Mouse (Mus musculus) erythroblast, embryonic 14.5 days (primary cell): ENCODE results near the gene Pard3b.

Source experiments
- GATA1 ChIP-seq: IDR thresholded peaks from 2 replicates; pipeline ENCODE4 v1.6.1; 2012; ENCODE audit warnings: low read length, inconsistent platforms, mixed read lengths
- TAL1 ChIP-seq: IDR thresholded peaks from 3 replicates; pipeline ENCODE4 v1.6.1; 2012; ENCODE audit warnings: low read length, inconsistent platforms, mixed read lengths

- no peak for TF ChIP-seq GATA1
- no peak for TF ChIP-seq TAL1
Observed at GRCm38 (mm10) chr1:62394555-62394954, 755.9 kb downstream of the Pard3b start.
